Mouse (Mus musculus): ENCODE results near the gene Celf3. TPM values are rescaled to one million over a fixed set of nuclear protein-coding genes. Genes with fewer than 3 reads are reported as not detected.
A peak's percentile ranks its signal among the peaks of the same experiment; 100 is the strongest.

Gene Celf3
- polyA plus RNA-seq, 1 experiment from 2014 or later: 26.0 TPM

DNA sequence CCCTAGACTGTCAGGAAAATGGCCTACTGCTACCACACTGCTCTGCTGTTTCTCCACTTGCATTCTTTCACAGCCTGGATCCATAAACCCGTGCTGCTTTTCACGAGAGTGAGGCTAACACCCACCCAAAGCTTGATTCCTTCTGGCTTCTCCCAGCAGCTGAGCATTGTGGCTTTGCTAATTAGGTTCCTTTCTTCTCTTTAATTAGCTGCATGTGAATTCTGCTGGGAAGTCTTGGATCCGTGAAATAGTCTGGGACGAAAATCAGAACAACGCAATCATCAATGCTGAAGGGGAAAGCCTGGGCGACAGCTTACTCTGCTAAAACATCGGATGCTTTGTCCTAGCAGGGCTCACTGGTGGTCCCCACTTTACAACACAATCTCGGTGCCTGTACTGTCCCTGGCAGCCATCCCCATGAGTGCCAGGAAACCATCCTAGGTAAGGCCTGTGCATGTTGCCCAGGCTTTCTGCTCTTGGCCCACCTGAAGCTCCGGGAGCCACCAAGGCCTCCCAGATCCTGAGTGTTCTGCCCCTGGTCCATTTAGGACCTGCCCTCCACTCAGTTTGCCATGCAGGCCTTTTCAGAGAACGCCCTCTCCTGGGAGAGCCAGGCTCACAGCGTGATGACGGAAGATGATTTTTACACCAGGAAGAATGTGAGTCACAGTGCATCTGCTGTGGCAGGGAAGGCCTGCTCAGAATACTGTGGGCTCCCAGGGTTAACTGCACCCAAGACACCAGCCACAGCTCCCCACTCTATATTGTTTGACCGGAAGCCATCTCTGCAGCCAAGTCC lies 12.3 kb upstream of the Celf3 start:
- no peak for ATAC-seq
- H3K36me3 ChIP-seq: no peaks in the 10 kb centered on the region
- no peak overlapping the region for H3K27ac ChIP-seq
- H3K9me3 ChIP-seq: no peaks in the 10 kb centered on the region
- H3K27me3 ChIP-seq (replicated peaks): no peaks in the 10 kb centered on the region
- WGBS: 73% methylated on average over 13 of the region's 13 CpGs
- H3K4me3 ChIP-seq (replicated peaks): no peak overlapping the region
- H3K9ac ChIP-seq: no peak overlapping the region
- no peaks in the 10 kb centered on the region for H3K4me1 ChIP-seq (replicated peaks)
- H3K4me2 ChIP-seq (replicated peaks): no peak overlapping the region

DNA sequence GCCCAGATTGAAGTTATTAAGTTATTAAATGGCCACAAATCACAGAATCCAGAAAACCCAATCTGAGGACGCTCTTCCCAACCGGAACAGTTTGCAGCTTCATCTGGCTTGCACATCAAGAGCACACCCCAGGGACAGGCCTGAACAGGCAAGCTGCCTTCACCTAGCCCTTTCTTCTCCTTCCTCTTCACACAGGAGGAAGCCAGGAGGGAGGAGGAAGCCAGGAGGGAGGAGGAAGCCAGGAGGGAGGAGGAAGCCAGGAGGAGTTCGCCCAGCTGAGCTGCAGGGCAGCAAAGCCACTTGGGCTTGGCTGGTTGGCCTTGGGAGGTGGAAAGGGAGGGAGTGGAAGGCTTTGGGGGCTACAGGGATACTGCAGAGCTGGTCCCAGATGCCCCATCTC lies 9.2 kb upstream of the Celf3 start:
- H3K27me3 ChIP-seq (replicated peaks): no peaks in the 10 kb centered on the region
- H3K9me3 ChIP-seq: no peaks in the 10 kb centered on the region
- H3K36me3 ChIP-seq: no peaks in the 10 kb centered on the region
- no peak for ATAC-seq
- no peak overlapping the region for H3K9ac ChIP-seq
- no peak overlapping the region for H3K4me3 ChIP-seq (replicated peaks)
- H3K4me2 ChIP-seq (replicated peaks): no peak overlapping the region
- peaks cover 7% of the 10 kb centered on the region; the same call in 1 of the 2 replicates for H3K4me1 ChIP-seq (replicated peaks)
- H3K27ac ChIP-seq: no peak overlapping the region
- 63% methylated on average over 3 of the region's 3 CpGs for WGBS

DNA sequence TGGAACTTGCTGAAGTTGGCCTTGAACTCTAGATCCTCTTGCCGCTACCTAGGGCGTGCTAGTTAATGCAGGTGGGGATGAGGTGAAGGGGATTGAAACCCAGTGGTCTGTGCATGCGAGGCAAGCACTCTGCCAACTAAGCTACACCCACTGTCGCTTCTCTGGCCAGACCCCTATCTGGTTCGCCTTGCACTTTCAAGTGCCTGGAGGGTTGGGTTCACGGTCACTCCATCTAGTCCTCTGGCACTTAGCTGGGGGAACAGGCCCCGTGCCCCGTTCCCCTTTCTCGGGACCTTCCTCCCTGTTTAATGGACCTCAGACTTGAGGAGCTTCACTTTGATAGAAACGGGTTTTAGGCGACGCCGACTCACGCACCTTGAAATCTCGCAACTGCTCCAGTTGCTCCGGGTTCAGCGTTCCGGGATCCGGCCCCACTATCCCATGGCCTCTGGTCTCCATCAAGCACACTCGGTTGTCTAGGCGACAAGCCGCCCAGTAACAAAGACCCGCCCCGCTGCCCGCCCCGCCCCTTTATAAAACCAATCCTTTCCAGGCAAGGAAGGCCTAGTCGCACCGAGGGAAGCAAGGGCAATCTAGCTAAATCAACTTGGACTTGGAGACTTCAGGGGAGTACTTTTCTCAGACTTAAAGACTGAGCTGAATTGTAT lies 5.5 kb upstream of the Celf3 start:
- Histone ChIP-seq H3K4me1 (replicated peaks) (peaks cover 7% of the 10 kb centered on the region), H3K9me3 (no peaks in the 10 kb centered on the region), H3K9ac (no peak overlapping the region), H3K27me3 (replicated peaks) (no peaks in the 10 kb centered on the region), H3K4me2 (replicated peaks) (peak overlapping the region; percentile 49), H3K27ac (peak overlapping the region; percentile 73), H3K4me3 (replicated peaks) (peak overlapping the region; percentile 14), H3K36me3 (no peaks in the 10 kb centered on the region)
- peak; percentile 89 for ATAC-seq
- WGBS: 13% methylated on average over 28 of the region's 28 CpGs

DNA sequence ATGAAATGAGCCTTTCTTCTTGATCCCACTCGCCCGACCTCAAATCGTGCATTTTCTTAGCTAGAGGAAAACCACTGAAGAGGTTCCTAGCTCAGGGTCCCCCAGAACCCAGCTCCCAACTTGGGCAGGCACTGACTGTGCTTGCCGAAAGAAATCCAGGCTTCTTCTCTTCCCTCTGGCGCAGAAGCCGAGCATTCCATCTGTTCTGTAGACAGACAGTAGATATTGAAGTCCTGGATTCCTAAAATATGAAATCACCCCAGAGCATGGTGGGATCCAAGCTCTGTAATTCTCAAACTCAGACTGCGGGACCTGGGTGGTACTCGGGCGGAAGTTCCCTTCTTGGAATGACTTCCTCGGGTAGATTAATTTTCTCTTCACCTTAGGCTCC lies 5.0 kb upstream of the Celf3 start:
- no peak for ATAC-seq
- Histone ChIP-seq H3K4me2 (replicated peaks) (peak overlapping the region; percentile 49), H3K27ac (peak overlapping the region; percentile 73), H3K36me3 (no peaks in the 10 kb centered on the region), H3K27me3 (replicated peaks) (no peaks in the 10 kb centered on the region), H3K4me3 (replicated peaks) (no peak overlapping the region), H3K9me3 (no peaks in the 10 kb centered on the region), H3K4me1 (replicated peaks) (peaks cover 7% of the 10 kb centered on the region), H3K9ac (no peak overlapping the region)
- WGBS: 36% methylated on average over 10 of the region's 10 CpGs

DNA sequence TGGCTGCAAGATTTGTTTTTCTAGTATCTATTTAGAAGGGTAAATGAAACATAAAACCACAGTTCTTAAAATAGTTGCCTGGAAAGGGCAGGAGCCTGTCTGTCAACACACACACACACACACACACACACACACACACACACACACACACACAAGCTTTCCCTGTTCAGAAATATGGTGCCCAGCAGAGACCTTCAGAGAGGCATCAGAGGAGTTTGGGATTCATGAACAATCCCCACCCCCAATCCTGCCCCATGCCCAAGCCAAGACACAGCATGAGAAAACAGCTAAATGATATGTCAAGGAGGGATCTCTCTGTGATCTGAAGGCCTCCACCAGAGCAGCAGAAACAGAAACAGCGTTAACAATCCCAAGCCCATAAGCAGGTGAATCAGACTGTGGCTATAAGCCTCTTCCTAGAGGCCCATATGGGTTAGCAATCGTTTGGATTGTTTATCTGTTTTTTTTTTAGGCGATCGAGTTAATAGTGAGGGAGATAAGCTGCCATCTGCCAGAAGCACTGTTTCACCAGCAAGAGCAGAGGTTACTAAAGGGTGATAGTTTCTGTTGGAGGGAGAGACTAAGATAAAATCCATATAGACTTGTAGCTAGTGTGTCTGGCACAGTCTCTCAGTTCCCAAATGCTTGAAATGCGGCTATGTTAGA lies 4.4 kb upstream of the Celf3 start:
- no peaks in the 10 kb centered on the region; the same call in 1 of the 2 replicates for H3K27me3 ChIP-seq (replicated peaks)
- peaks cover 7% of the 10 kb centered on the region for H3K4me1 ChIP-seq (replicated peaks)
- H3K36me3 ChIP-seq: no peaks in the 10 kb centered on the region
- no peak overlapping the region for H3K9ac ChIP-seq
- no peak overlapping the region for H3K4me2 ChIP-seq (replicated peaks)
- H3K27ac ChIP-seq: no peak overlapping the region
- ATAC-seq: no peak
- H3K4me3 ChIP-seq (replicated peaks): no peak overlapping the region
- 43% methylated on average over 5 of the region's 5 CpGs for WGBS
- no peaks in the 10 kb centered on the region for H3K9me3 ChIP-seq

DNA sequence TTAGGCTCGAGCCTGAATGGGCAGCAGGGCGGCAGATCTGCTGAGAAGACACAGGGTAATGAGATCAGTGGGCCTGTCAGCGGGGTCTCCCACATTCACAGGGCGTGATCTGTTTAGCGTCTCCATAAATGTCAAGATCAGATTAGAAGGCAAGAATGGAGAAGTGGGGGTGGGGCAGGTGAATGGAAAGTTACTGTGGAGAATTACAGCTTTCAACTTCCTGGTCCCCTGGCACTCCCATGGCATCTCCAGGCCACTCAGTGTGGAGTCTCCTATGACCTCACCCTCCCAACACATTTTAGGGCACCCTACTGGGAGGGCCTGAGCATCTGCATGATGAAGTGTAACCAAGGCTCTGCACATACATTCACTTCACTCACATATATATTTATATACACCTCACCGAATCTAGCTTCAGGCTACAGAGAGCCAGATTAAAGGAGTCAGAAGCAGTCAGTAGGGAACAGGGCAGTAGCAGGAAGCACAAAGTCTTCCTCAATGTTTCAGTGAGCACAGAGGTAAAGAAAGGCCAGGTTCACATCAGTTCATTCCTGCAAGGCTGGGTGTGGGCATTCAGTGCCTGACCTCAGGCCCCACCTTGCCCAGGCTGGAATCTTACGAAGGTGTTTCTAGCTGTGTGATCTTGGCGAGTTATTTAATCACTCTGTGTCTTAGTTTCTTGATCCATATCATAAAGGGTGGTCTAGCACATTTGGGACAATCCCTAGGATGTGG lies 1.6 kb upstream of the Celf3 start:
- ATAC-seq: peak; percentile 50
- Histone ChIP-seq H3K4me2 (replicated peaks) (no peak overlapping the region), H3K9me3 (no peaks in the 10 kb centered on the region), H3K9ac (no peak overlapping the region), H3K36me3 (no peaks in the 10 kb centered on the region), H3K4me3 (replicated peaks) (no peak overlapping the region), H3K27me3 (replicated peaks) (no peaks in the 10 kb centered on the region; the same call in 1 of the 2 replicates), H3K27ac (no peak overlapping the region), H3K4me1 (replicated peaks) (peaks cover 9% of the 10 kb centered on the region)
- 29% methylated on average over 8 of the region's 8 CpGs for WGBS

DNA sequence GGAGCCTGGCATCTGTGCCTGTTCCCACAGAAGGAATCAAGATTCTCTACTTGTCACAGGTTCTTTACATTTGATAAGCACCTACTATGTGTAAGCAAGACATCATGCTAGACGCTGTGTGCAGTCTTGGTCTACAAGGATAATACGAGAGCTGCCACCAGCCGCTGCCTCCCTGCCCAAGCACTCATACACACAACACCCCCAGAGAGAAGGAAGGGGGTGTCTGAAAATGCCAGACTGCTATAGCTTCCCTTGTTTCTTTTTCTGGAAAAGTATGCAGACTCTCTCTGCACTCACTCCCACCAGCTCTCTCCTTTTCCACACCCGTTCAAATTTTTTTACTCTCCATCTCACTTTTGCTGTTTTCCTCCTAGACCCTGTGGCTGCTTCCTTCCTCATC lies 651 bp upstream of the Celf3 start:
- Histone ChIP-seq H3K4me3 (replicated peaks) (no peak overlapping the region), H3K4me2 (replicated peaks) (no peak overlapping the region), H3K27me3 (replicated peaks) (no peaks in the 10 kb centered on the region; the same call in 1 of the 2 replicates), H3K9me3 (no peaks in the 10 kb centered on the region), H3K27ac (no peak overlapping the region), H3K9ac (no peak overlapping the region), H3K4me1 (replicated peaks) (peaks cover 9% of the 10 kb centered on the region), H3K36me3 (no peaks in the 10 kb centered on the region)
- no peak for ATAC-seq
- WGBS: 57% methylated on average over 4 of the region's 4 CpGs

DNA sequence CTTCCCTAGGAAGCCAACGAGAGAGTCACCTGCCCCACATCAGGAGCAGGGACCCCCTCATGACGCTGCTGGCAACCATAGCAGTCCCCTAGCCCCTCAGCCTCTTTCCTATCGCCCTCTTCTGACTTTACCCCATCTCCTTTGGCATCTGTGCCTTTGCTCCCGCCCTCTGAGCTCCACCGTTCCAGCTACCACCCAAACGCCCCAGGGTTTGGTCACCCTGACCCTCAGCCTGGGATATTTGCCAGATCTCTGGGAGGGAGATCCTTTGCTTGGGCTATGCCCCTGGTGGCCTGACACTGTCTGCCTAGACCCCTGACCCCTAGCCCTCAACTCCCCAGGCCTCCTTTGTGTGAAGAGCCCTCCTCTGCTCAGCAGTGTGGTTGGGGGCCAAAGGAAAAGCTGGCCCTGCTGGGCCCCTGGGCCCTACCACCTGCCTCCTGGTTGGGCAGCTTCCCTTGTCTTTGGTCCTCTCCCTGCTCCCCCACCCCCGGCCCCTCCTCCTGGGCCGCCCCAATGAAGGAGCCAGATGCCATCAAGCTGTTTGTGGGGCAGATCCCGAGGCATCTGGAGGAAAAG lies 585 bp downstream of the Celf3 start:
- no peaks in the 10 kb centered on the region for H3K36me3 ChIP-seq
- no peak overlapping the region for H3K27ac ChIP-seq
- no peaks in the 10 kb centered on the region for H3K9me3 ChIP-seq
- no peak overlapping the region for H3K9ac ChIP-seq
- H3K4me2 ChIP-seq (replicated peaks): no peak overlapping the region
- 17% methylated on average over 9 of the region's 9 CpGs for WGBS
- H3K4me3 ChIP-seq (replicated peaks): peak overlapping the region; percentile 19
- peaks cover 4% of the 10 kb centered on the region; the same call in 1 of the 2 replicates for H3K4me1 ChIP-seq (replicated peaks)
- no peaks in the 10 kb centered on the region; the same call in 1 of the 2 replicates for H3K27me3 ChIP-seq (replicated peaks)
- no peak for ATAC-seq

DNA sequence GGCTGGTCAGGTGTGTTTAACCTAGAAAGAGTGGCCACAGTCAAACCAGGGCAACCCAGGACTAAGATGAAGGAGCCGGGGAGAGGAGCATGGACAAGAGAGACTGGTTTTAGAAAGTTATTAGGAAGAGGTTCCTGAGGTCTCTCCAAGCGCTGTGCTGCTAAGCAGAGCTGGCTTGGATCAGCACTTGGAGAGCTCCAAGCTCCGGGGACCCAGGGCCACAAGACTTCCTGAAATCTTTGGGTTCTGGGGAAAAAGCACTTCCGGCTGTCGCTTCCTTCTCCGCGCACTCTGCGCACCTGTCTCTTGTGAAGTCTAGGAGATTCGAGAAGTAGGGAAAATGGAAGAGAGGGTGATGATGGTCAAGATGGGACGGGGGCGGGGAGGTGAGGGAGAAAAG lies 1.5 kb downstream of the Celf3 start:
- 8% methylated on average over 11 of the region's 11 CpGs for WGBS

DNA sequence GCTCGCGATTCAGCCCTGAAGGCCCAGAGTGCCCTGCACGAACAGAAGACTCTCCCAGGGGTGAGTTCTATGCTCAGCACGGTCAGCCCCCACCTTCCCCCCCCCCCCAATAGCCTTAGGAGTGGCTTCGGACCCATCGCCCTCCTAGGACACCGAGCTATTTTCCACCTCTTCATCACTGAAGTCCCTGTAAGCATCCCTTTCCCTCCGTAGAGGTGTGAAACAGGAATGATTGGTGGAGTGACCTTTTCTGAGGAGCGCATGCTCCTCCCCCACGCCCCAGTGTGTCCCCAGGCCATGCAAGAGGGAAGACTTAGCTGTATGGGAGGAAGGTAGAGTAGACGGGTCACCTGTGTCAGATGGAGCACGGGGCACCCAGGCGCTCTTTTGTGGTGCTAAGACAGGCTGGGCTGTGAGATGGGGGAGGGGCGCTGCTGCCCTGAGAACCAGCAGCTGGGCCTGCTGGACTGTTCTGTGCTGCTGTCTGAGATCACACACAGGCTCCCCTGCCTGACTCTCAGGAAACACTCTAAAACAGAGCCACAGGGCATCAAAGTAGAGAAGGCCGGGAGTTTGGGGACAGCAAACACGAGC lies 2.3 kb downstream of the Celf3 start, which contains the start of gene Riiad1:
Gene Riiad1, minus strand, starts transcription at position 51 of the 594 bp plus-strand sequence.
- WGBS: 10% methylated on average over 16 of the region's 16 CpGs

More for the DNA sequence above, 1.5 kb downstream of the Celf3 start:
- no peak for ATAC-seq
- Histone ChIP-seq H3K4me2 (replicated peaks) (peak overlapping the region; percentile 51), H3K36me3 (no peaks in the 10 kb centered on the region), H3K27ac (no peak overlapping the region), H3K4me3 (replicated peaks) (peak overlapping the region; percentile 19), H3K9me3 (no peaks in the 10 kb centered on the region), H3K27me3 (replicated peaks) (no peaks in the 10 kb centered on the region; the same call in 1 of the 2 replicates), H3K9ac (no peak overlapping the region), H3K4me1 (replicated peaks) (peaks cover 2% of the 10 kb centered on the region; the same call in 1 of the 2 replicates)

DNA sequence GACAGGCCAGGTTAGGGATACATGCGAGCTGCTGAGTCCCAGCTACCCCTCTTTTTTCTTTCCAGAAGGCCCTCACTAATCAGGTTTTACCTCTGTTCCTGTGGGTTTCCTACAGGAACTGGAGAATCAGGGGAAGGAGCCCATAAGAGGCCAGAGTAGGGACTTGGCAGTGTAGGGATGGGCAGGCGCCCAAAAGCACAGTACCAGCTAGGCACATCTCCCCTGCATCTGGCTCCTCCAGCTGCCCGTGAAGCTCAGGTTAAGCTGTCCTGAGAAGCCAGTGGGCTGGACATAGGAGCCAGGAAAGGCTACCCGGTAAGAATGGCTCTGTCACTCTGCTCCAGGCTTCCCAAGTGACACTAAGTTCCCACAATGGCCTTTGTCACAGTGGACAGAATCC lies 3.3 kb downstream of the Celf3 start:
- no peaks in the 10 kb centered on the region; the same call in 1 of the 2 replicates for H3K27me3 ChIP-seq (replicated peaks)
- no peak overlapping the region for H3K4me3 ChIP-seq (replicated peaks)
- no peaks in the 10 kb centered on the region for H3K9me3 ChIP-seq
- H3K4me2 ChIP-seq (replicated peaks): no peak overlapping the region
- no peak for ATAC-seq
- no peaks in the 10 kb centered on the region for H3K36me3 ChIP-seq
- no peak overlapping the region for H3K9ac ChIP-seq
- H3K27ac ChIP-seq: no peak overlapping the region
- H3K4me1 ChIP-seq (replicated peaks): peaks cover 2% of the 10 kb centered on the region; the same call in 1 of the 2 replicates
- 64% methylated on average over 4 of the region's 4 CpGs for WGBS

More for the DNA sequence above, 2.3 kb downstream of the Celf3 start, which contains the start of gene Riiad1:
- no peaks in the 10 kb centered on the region for H3K9me3 ChIP-seq
- H3K9ac ChIP-seq: no peak within 1 kb of the TSS
- peaks cover 2% of the 10 kb centered on the region; the same call in 1 of the 2 replicates for H3K4me1 ChIP-seq (replicated peaks)
- ATAC-seq: no peak
- H3K36me3 ChIP-seq: no peaks in the 10 kb centered on the region
- H3K27ac ChIP-seq: no peak within 1 kb of the TSS
- peak within 1 kb of the TSS; percentile 51 for H3K4me2 ChIP-seq (replicated peaks)
- no peaks in the 10 kb centered on the region; the same call in 1 of the 2 replicates for H3K27me3 ChIP-seq (replicated peaks)
- peak within 1 kb of the TSS; percentile 19 for H3K4me3 ChIP-seq (replicated peaks)
